Mouse (Mus musculus) C2C12 (cell line): ENCODE measurements around the gene Anxa11. TPM values are rescaled to one million over a fixed set of nuclear protein-coding genes. Genes with fewer than 3 reads are reported as not detected.
"Not testable (repeated sequence)": the region's sequence is repeated elsewhere in the genome, so short reads cannot be mapped to it uniquely, and the experiment has no call there.

Experiments used
- H3K27me3 ChIP-seq: one replicate; pipeline ENCODE4 v1.6.1; 2011; ENCODE audit not compliant: control insufficient read depth, insufficient read depth, insufficient read length
- H3K36me3 ChIP-seq: one replicate; pipeline ENCODE4 v1.6.1; 2011; ENCODE audit not compliant: control insufficient read depth, insufficient read depth
- H3K4me3 ChIP-seq: one replicate; pipeline ENCODE4 v1.5.1; 2011; ENCODE audit warnings: mild to moderate bottlenecking, control low read depth; ENCODE audit not compliant: poor library complexity, insufficient read depth, severe bottlenecking
- H3K79me2 ChIP-seq: one replicate; pipeline ENCODE4 v1.6.1; 2011; ENCODE audit not compliant: control insufficient read depth, insufficient read depth
- H3K79me3 ChIP-seq: one replicate; pipeline ENCODE4 v1.6.1; 2011; ENCODE audit warnings: low read depth, control low read depth
- H3ac ChIP-seq: one replicate; pipeline ENCODE3; 2011; ENCODE audit warnings: low read depth; ENCODE audit not compliant: control insufficient read depth, insufficient read length
- CEBPB ChIP-seq: IDR thresholded peaks from one replicate; pipeline ENCODE4 v1.6.1; 2011; ENCODE audit warnings: low read depth, mild to moderate bottlenecking, control low read depth, moderate library complexity
- CTCF ChIP-seq: IDR thresholded peaks from one replicate; pipeline ENCODE4 v1.5.1; 2011; ENCODE audit not compliant: control insufficient read depth, insufficient read depth, insufficient read length
- FOSL1 ChIP-seq: IDR thresholded peaks from one replicate; pipeline ENCODE4 v1.8.0; 2011; ENCODE audit warnings: mild to moderate bottlenecking, low read length; ENCODE audit not compliant: poor library complexity, insufficient read depth, severe bottlenecking
- MAX ChIP-seq: IDR thresholded peaks from one replicate; pipeline ENCODE4 v1.6.1; 2011; ENCODE audit warnings: mild to moderate bottlenecking, control low read depth
- MYOD1 ChIP-seq: IDR thresholded peaks from one replicate; pipeline ENCODE4 v1.6.1; 2011; ENCODE audit warnings: low read depth; ENCODE audit not compliant: control insufficient read depth, insufficient read length
- MYOG ChIP-seq: IDR thresholded peaks from one replicate; pipeline ENCODE4 v1.6.1; 2011; ENCODE audit not compliant: control insufficient read depth, insufficient read length; ENCODE audit errors: extremely low read depth
- USF1 ChIP-seq: IDR thresholded peaks from one replicate; pipeline ENCODE4 v1.6.1; 2011; ENCODE audit warnings: low read depth, mild to moderate bottlenecking, control low read depth, moderate library complexity
- polyA plus RNA-seq: library from polyadenylated mRNA; unstranded; fragments of >200 nt; fragmentation: generic; extraction: Trizol; gene quantifications from one replicate; pipeline ENCODE4 v1.2.1, GENCODE M21; 2012; ENCODE audit warnings: missing spikeins

The Anxa11 gene
- polyA plus RNA-seq, 1 experiment: 33.3 TPM

GRCm38 (mm10) chr14:25800166-25800960 is 41.6 kb upstream of the Anxa11 start:
- Histone ChIP-seq H3ac (no peak overlapping the region), H3K79me3 (no peaks in the 10 kb centered on the region), H3K27me3 (no peaks in the 10 kb centered on the region), H3K36me3 (no peaks in the 10 kb centered on the region), H3K4me3 (no peak overlapping the region), H3K79me2 (no peaks in the 10 kb centered on the region)
- TF ChIP-seq USF1 (no peak), CTCF (peak; percentile 93), CEBPB (no peak), MYOD1 (no peak)

- H3K79me3 ChIP-seq: no peaks in the 10 kb centered on the region
- no peaks in the 10 kb centered on the region for H3K79me2 ChIP-seq
- no peak overlapping the region for H3K4me3 ChIP-seq
- H3K36me3 ChIP-seq: no peaks in the 10 kb centered on the region
- no peak overlapping the region for H3ac ChIP-seq
- H3K27me3 ChIP-seq: no peaks in the 10 kb centered on the region
- TF ChIP-seq CTCF: no peak
- no peak for TF ChIP-seq FOSL1
- no peak for TF ChIP-seq CEBPB
- no peak for TF ChIP-seq MYOG
- TF ChIP-seq MYOD1: no peak
- TF ChIP-seq MAX: no peak
- no peak for TF ChIP-seq USF1
Measured at GRCm38 (mm10) chr14:25802511-25802910, 39.4 kb upstream of the Anxa11 start.

GRCm38 (mm10) chr14:25803246-25803809 is 38.6 kb upstream of the Anxa11 start:
- no peak overlapping the region for H3K4me3 ChIP-seq
- no peaks in the 10 kb centered on the region for H3K27me3 ChIP-seq
- no peaks in the 10 kb centered on the region for H3K79me3 ChIP-seq
- no peaks in the 10 kb centered on the region for H3K79me2 ChIP-seq
- H3ac ChIP-seq: no peak overlapping the region
- H3K36me3 ChIP-seq: no peaks in the 10 kb centered on the region
- TF ChIP-seq CEBPB: no peak
- no peak for TF ChIP-seq MAX
- no peak for TF ChIP-seq CTCF
- no peak for TF ChIP-seq USF1
- TF ChIP-seq FOSL1: no peak
- no peak for TF ChIP-seq MYOD1
- TF ChIP-seq MYOG: no peak

- TF ChIP-seq USF1 (no peak), MYOD1 (peak; percentile 5)
- no peaks in the 10 kb centered on the region for H3K79me2 ChIP-seq
- H3K79me3 ChIP-seq: no peaks in the 10 kb centered on the region
- no peak overlapping the region for H3K4me3 ChIP-seq
- no peaks in the 10 kb centered on the region for H3K36me3 ChIP-seq
- no peaks in the 10 kb centered on the region for H3K27me3 ChIP-seq
- no peak overlapping the region for H3ac ChIP-seq
Measured at GRCm38 (mm10) chr14:25805871-25806270, 36.1 kb upstream of the Anxa11 start.

- H3K36me3 ChIP-seq: no peaks in the 10 kb centered on the region
- TF ChIP-seq CTCF: no peak
- no peak for TF ChIP-seq MYOG
- no peak for TF ChIP-seq CEBPB
- no peak for TF ChIP-seq FOSL1
- no peak for TF ChIP-seq MAX
- TF ChIP-seq USF1: no peak
- TF ChIP-seq MYOD1: no peak
- no peaks in the 10 kb centered on the region for H3K27me3 ChIP-seq
- no peak overlapping the region for H3K4me3 ChIP-seq
- H3ac ChIP-seq: no peak overlapping the region
- H3K79me3 ChIP-seq: no peaks in the 10 kb centered on the region
- H3K79me2 ChIP-seq: no peaks in the 10 kb centered on the region
Measured at GRCm38 (mm10) chr14:25806561-25806960, 35.4 kb upstream of the Anxa11 start.

- H3K4me3 ChIP-seq, H3K79me3 ChIP-seq, H3ac ChIP-seq, H3K36me3 ChIP-seq, H3K27me3 ChIP-seq, H3K79me2 ChIP-seq: not testable (repeated sequence)
Measured at GRCm38 (mm10) chr14:25811026-25811425, 30.9 kb upstream of the Anxa11 start.
